Mouse (Mus musculus) regulatory T cell (primary cell): Measurements from ENCODE around the gene Atoh8.

Source experiments
- in situ Hi-C: fragments of 300-600 bp; cut with MboI, MseI; formaldehyde crosslinking; loops from one replicate; pipeline ENCODE4 v1.15.1; 2025; ENCODE audit warnings: high pct_unique_total_duplicates

Atoh8 gene

DNA sequence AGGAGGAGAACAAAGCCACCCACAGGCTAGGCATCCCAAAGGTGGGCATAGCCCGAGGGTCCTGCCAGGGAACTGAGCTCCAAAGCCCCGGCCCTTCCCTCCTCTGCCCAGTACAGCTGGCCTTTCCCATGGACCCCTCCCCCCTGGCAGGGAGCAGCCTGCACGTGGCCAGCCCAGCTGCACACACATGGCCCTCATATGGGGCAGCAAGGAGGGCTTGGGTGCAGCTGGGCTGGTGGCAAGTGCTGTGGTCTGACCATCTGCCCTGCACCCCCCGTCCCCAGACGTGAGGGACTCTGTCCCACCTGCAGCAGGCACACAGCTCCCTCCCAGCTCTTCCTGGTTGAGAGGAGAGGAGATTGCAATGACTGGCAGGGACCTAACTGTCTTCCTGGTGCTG lies 4.5 kb downstream of the Atoh8 start:
- in situ Hi-C loops = no loop called here

DNA sequence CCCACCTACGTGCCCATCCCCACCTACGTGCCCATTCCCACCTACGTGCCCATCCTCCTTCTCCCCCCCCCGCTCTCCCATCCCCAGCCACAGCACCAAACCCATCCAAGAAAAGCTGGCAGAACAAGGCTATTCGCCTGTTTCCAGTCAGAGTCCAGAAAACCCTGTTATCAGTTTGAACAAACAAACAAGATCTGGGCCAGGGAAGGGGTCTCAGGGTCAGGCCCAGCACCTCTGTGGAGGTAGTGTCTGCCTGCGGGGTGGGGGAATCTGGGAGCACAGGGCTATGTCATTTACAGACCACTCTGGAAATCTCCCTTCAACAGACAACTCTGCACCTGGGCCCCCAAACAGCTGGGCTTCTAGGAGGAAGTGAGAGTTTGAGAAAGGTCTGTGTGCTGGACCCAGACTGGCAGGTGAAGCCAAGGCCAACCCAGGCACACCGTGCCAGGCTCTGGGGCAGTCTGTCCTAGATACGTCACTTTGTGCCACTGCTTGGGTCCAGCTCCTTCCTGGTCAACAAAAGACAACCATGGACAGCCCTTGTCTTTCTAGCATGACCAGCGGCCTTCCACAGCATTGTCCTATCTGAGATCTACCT lies 7.6 kb downstream of the Atoh8 start:
- in situ Hi-C loops = no loop called here

GRCm38 (mm10) chr6:72227011-72227410 lies 8.4 kb downstream of the Atoh8 start:
- in situ Hi-C loops = no loop called here

GRCm38 (mm10) chr6:72225686-72226085 lies 9.7 kb downstream of the Atoh8 start:
- in situ Hi-C loops = no loop called here

- in situ Hi-C loops = no loop called here
Measured at GRCm38 (mm10) chr6:72223892-72224291, 11.5 kb downstream of the Atoh8 start.

- in situ Hi-C loops = no loop called here
Measured at GRCm38 (mm10) chr6:72222876-72223275, 12.5 kb downstream of the Atoh8 start.

- in situ Hi-C loops = no loop called here
Measured at GRCm38 (mm10) chr6:72222271-72222724, 13.1 kb downstream of the Atoh8 start.

GRCm38 (mm10) chr6:72221271-72221670 lies 14.1 kb downstream of the Atoh8 start:
- in situ Hi-C loops = no loop called here

GRCm38 (mm10) chr6:72219549-72219948 lies 15.8 kb downstream of the Atoh8 start:
- in situ Hi-C loops = no loop called here

DNA sequence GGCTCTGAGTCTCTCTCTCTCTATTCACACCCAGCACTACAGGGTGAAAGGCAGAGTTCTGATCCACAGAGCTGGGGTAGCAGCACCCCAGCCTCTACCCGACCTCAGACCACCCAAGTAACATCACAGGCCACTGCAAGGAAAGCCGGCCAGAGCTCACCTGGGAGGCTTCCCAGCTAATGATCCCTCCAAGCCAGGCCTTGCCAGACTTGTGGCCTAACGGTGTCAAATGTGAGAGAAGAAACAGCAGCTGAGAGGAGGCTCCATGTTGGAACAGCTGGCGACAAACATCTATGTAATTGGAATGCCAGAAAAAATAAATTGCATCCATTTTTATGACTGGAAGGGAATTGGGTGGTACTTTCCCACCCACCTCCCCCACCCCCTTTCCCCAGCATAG lies 17.1 kb downstream of the Atoh8 start:
- in situ Hi-C loops = no loop called here

DNA sequence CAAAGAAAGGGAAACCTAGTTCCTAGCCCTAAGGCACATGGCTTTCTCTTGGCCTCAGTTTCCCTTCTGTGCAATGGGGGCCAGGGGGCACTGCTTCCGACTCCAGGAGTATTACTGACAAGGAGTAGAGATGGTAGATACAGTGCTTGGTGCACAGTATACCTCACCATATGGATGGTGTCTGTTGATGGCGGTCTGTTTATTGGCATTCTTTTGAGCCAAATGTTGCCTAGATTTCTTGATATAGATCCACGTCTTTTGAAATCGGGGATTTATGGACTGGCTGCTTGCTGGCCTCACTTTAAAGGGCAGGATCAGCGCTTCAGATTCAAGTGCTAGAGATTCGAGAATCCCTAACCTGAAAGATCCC lies 18.0 kb downstream of the Atoh8 start:
- in situ Hi-C loops = no loop called here

GRCm38 (mm10) chr6:72216681-72217414 lies 18.5 kb downstream of the Atoh8 start:
- in situ Hi-C loops = no loop called here

GRCm38 (mm10) chr6:72215582-72215981 lies 19.8 kb downstream of the Atoh8 start:
- in situ Hi-C loops = no loop called here

DNA sequence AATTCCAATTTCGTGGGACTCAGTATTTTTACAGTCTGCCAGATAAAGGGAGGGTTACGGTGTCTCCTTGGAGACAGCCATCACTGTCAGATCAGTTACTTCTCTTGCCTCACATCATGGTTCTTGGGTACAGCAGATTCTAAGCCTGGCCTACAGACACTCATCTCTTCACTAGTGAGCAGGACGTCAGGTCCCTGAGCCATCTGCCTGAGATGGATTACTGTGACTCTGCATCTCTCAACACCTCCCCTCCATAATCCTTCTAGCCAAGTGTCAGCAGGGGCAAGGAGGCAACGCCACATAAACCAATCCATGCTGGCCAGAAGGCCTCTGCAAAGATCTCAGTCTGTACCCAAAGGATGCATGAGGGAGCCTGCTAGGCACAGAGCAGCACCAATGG lies 24.0 kb downstream of the Atoh8 start:
- in situ Hi-C loops = no loop called here

GRCm38 (mm10) chr6:72210823-72211222 lies 24.6 kb downstream of the Atoh8 start:
- in situ Hi-C loops = no loop called here

- in situ Hi-C loops = no loop called here
Measured at GRCm38 (mm10) chr6:72209738-72210137, 25.6 kb downstream of the Atoh8 start.

GRCm38 (mm10) chr6:72208406-72209045 lies 26.9 kb downstream of the Atoh8 start:
- in situ Hi-C loops = no loop called here

DNA sequence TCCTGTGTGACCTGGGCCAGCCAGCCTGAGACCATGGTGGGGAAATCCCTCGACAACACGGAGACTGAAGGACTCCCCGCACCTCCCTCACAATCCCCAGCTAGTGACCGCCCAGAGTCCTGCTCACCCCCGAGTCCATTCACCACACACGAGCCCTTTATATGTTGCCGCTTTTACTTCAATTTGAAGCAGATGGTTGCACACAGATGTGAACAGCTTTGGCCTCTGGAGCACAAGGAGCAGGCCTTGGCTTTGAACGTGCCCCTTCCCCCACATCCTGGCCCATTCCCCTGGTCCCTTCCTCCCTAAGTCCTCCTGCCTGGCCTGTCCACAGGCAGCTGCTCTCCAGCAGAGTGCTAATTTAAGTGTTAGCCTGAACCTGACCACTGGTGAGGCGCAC lies 29.4 kb downstream of the Atoh8 start:
- in situ Hi-C loops = no loop called here

DNA sequence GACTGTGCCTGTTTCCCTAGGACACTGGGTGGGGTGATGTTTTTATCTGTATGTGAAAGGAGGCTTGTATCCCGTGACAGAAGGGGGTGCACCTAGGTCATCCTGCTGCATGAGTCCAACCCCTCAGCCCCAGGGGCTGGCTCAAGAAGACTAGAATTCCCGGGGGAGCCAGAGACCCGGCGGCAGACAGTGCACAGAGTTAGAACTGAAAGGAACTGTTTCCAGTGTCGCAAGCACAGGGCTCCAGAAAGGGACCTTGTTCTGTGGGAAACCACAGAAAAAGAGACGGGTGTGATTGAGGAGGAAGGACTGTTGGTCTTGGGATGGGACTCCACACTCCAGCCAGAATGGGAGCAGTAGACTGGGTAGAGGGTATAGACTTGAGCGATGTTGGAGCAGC lies 30.5 kb downstream of the Atoh8 start:
- in situ Hi-C loops = no loop called here

GRCm38 (mm10) chr6:72203279-72203678 lies 32.1 kb downstream of the Atoh8 start:
- in situ Hi-C loops = no loop called here

GRCm38 (mm10) chr6:72202732-72203131 lies 32.6 kb downstream of the Atoh8 start:
- in situ Hi-C loops = no loop called here

DNA sequence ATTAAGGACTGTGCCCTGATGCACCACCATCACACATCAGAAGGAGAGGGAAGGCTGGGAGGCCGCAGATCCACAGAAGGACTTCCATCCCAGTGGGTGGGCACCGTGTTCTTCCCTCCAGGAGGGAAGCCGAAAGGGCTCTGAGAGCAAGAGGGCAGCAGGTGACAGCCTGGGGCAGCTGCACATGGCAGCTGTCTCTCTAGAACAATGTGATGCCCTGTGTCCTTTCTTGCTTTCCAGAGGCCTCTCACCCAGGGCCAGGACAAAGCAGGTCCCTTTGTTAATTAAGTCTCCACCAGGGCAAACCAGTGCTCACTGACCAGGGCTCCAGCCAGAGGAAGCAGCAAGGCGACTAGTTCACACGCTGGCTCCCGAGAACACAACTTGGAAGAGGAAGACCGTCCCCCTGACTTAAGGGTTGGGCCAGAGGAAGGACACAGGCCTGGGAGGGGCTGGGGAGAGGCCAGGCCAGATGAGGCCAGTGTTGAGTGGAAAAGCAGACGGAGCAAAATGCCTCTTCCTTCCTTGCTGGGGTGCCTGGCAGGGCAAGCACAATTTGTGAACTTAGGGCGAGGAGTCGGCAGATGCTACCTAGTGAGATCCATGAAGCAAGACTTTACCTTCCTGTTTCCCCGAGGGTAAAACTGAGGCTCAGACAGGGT lies 34.7 kb downstream of the Atoh8 start:
- in situ Hi-C loops = no loop called here

DNA sequence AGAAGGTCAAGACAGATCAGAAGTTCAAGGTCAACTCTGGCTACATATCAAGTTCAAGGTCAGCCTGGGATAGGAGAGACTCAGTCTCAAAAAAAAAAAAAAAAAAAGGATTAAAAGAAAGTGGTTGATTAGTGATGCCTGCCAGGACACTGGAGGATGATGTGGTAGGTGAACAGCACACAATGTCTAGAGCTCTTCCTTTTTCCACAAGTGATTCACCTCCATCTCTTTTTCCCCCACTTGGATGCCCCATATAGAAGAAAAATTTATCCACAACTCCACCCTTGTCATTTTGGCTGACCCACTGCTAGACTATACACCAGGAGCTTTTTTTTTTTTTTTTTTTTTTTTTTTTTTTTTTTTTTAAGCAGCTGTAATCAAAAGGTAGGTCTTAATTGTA lies 37.9 kb downstream of the Atoh8 start:
- in situ Hi-C loops = no loop called here
